Mouse (Mus musculus): ENCODE results near the gene Rrp12.

DNA sequence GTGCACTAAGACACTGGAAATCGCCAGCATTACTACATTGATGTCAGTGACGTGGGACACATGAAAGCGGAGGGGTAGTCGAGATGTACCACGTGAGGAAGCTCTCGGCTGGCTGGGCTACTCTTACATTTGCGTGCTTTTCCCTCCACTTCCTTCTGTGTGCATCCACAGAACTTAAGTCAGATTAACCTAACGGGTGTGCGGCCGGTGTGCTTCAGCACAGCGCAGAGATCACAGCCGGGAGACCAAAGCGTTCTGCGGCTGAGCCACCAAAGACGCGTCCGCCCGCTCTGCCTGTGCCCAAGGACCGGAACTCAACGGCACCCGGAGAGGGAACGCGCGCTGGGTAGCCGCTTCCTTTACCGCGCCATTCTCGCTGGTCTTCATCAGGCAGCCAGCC, 36.7 kb upstream of the Rrp12 start:
- TF ChIP-seq HCFC1 (IDR thresholded peaks at IDR 0.05; ENCODE audit: borderline replicate concordance, insufficient read depth, low read length) (no peak), MAFK (IDR thresholded peaks at IDR 0.05; ENCODE audit: insufficient read depth, low read depth, low read length) (no peak), CHD2 (IDR thresholded peaks at IDR 0.05; ENCODE audit: low read depth, low read length) (no peak), ZNF384 (IDR thresholded peaks at IDR 0.05; ENCODE audit: low read depth, low read length) (no peak)

Data from ES-E14 (cell line).